Mouse (Mus musculus): ENCODE data around the gene Srrm1.

DNA sequence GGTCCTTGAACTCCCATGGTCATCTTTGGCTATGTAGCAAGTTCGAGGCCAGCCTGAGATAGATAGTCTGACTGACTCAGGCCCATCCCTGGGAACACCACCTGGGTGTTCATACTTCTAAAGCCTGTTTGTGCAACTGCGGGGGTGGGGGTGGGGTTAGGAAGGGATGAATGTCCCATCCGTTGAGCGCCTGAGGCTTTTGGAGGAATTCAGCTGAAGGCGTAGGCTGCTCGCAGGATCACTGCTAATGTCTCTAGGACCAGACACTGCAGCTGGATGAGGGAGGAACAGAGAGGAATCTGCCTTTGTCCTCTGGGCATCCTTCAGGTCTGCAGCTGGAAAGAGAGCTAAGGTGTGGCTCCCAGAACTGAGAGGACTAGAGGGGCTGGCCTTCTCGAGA lies 41.5 kb upstream of the Srrm1 start:
- no peak for TF ChIP-seq EP300 (optimal IDR thresholded peaks at IDR 0.05)
- TF ChIP-seq CTCF (IDR thresholded peaks at IDR 0.05; ENCODE audit: low read depth) = no peak

All from stomach, postnatal 0 days (tissue).